Mouse (Mus musculus) CH12.LX (cell line): ENCODE results near the gene Gzmm. TPM values are rescaled to one million over a fixed set of nuclear protein-coding genes. Genes with fewer than 3 reads are reported as not detected.

Experiments
- DNase-seq: peaks from one replicate; pipeline ENCODE4 v3.0.0-alpha.2; 2013; ENCODE audit errors: extremely low read depth
- H3K27ac ChIP-seq: 2 replicates; pipeline ENCODE4 v1.5.1; 2012; ENCODE audit warnings: low read depth, mild to moderate bottlenecking, control low read depth, moderate library complexity; ENCODE audit not compliant: insufficient read depth
- H3K27me3 ChIP-seq: replicated peaks from 2 replicates; pipeline ENCODE3; 2012; ENCODE audit warnings: inconsistent platforms
- H3K36me3 ChIP-seq, 2 experiments: replicated peaks in 1 of 2; 2 replicates each; pipeline versions ENCODE3 to v1.6.1; 2012; ENCODE audit warnings: inconsistent platforms in 1 of 2, low read length in 1 of 2, mild to moderate bottlenecking in 1 of 2, mixed read lengths in 1 of 2, moderate library complexity in 1 of 2; ENCODE audit not compliant: control insufficient read depth in 1 of 2, insufficient read depth in 1 of 2
- H3K4me1 ChIP-seq, 2 experiments: 2 replicates each; pipeline ENCODE4 v1.6.1; 2012; ENCODE audit warnings: inconsistent platforms in 1 of 2, moderate library complexity in 1 of 2; ENCODE audit not compliant: insufficient read depth in 2 of 2, control insufficient read depth in 1 of 2
- H3K4me2 ChIP-seq: 2 replicates; pipeline ENCODE4 v1.6.1; 2012; ENCODE audit warnings: low read depth, mild to moderate bottlenecking, control low read depth; ENCODE audit not compliant: poor library complexity, insufficient read depth, severe bottlenecking
- H3K4me3 ChIP-seq, 3 experiments: fragments of 150-350 bp in 1 of 3; sonication (generic) in 1 of 3; replicated peaks in 1 of 3; 2 replicates each; pipeline versions ENCODE3 to v1.5.1; 2011 to 2012; ENCODE audit warnings: low read depth in 2 of 3, low read length in 2 of 3, mild to moderate bottlenecking in 2 of 3, moderate library complexity in 2 of 3, control low read depth in 1 of 3, improper control_type of control experiment in 1 of 3, inconsistent platforms in 1 of 3, mixed read lengths in 1 of 3; ENCODE audit not compliant: poor library complexity in 1 of 3
- H3K79me2 ChIP-seq: replicated peaks from 2 replicates; pipeline ENCODE4 v1.6.1; 2012; ENCODE audit warnings: mild to moderate bottlenecking, moderate library complexity; ENCODE audit not compliant: control insufficient read depth, poor library complexity, insufficient read depth, severe bottlenecking; ENCODE audit errors: extremely low read depth
- H3K9ac ChIP-seq: 2 replicates; pipeline ENCODE4 v1.6.1; 2012; ENCODE audit warnings: low read depth, mild to moderate bottlenecking, control low read depth, moderate library complexity; ENCODE audit not compliant: insufficient read depth
- H3K9me3 ChIP-seq: replicated peaks from 2 replicates; pipeline ENCODE3; 2012; ENCODE audit warnings: low read length, inconsistent platforms, mixed read lengths
- BHLHE40 ChIP-seq: IDR thresholded peaks from 2 replicates; pipeline ENCODE4 v1.6.1; 2011; ENCODE audit warnings: mild to moderate bottlenecking, low read depth, low read length, improper control_type of control experiment
- CHD1 ChIP-seq: IDR thresholded peaks from 2 replicates; pipeline ENCODE4 v1.6.1; 2012; ENCODE audit warnings: low read depth, low read length, improper control_type of control experiment, inconsistent platforms
- E2F4 ChIP-seq: IDR thresholded peaks from 2 replicates; pipeline ENCODE4 v1.6.1; 2011; ENCODE audit warnings: low read depth, low read length, improper control_type of control experiment; ENCODE audit not compliant: insufficient replicate concordance
- ELF1 ChIP-seq: IDR thresholded peaks from 2 replicates; pipeline ENCODE4 v1.6.1; 2014; ENCODE audit warnings: low read depth, mild to moderate bottlenecking, inconsistent platforms, low read length, improper control_type of control experiment
- IRF4 ChIP-seq: IDR thresholded peaks from 2 replicates; pipeline ENCODE4 v1.6.1; 2014; ENCODE audit warnings: low read depth, mild to moderate bottlenecking, inconsistent platforms, low read length, improper control_type of control experiment
- JUN ChIP-seq: IDR thresholded peaks from 2 replicates; pipeline ENCODE4 v1.6.1; 2011; ENCODE audit warnings: low read depth, mild to moderate bottlenecking, low read length, improper control_type of control experiment, moderate library complexity; ENCODE audit not compliant: insufficient read depth
- MAZ ChIP-seq: IDR thresholded peaks from 2 replicates; pipeline ENCODE4 v1.6.1; 2012; ENCODE audit warnings: low read depth, mild to moderate bottlenecking, inconsistent platforms, low read length, improper control_type of control experiment, moderate library complexity
- MEF2A ChIP-seq: IDR thresholded peaks from 2 replicates; pipeline ENCODE4 v1.6.1; 2014; ENCODE audit warnings: low read depth, mild to moderate bottlenecking, inconsistent platforms, low read length, improper control_type of control experiment, borderline replicate concordance
- MXI1 ChIP-seq: IDR thresholded peaks from 2 replicates; pipeline ENCODE4 v1.6.1; 2011; ENCODE audit warnings: mild to moderate bottlenecking, low read depth, low read length, improper control_type of control experiment
- MYC ChIP-seq: IDR thresholded peaks from 2 replicates; pipeline ENCODE4 v1.6.1; 2011; ENCODE audit warnings: low read depth, mild to moderate bottlenecking, improper control_type of control experiment, low read length
- NRF1 ChIP-seq: IDR thresholded peaks from 2 replicates; pipeline ENCODE4 v1.6.1; 2014; ENCODE audit warnings: low read depth, mild to moderate bottlenecking, inconsistent platforms, low read length, improper control_type of control experiment, moderate library complexity
- POLR2A ChIP-seq: IDR thresholded peaks from 2 replicates; pipeline ENCODE4 v1.6.1; 2011; ENCODE audit warnings: low read depth, mild to moderate bottlenecking, improper control_type of control experiment, low read length
- RAD21 ChIP-seq: IDR thresholded peaks from 2 replicates; pipeline ENCODE4 v1.6.1; 2011; ENCODE audit warnings: low read depth, mild to moderate bottlenecking, low read length, improper control_type of control experiment, moderate library complexity
- SMC3 ChIP-seq: IDR thresholded peaks from 2 replicates; pipeline ENCODE4 v1.6.1; 2011; ENCODE audit warnings: low read depth, low read length, improper control_type of control experiment
- TCF12 ChIP-seq: IDR thresholded peaks from 2 replicates; pipeline ENCODE4 v1.6.1; 2014; ENCODE audit warnings: low read depth, mild to moderate bottlenecking, inconsistent platforms, low read length, improper control_type of control experiment
- UBTF ChIP-seq: IDR thresholded peaks from 2 replicates; pipeline ENCODE4 v1.6.1; 2012; ENCODE audit warnings: low read depth, mild to moderate bottlenecking, inconsistent platforms, low read length, improper control_type of control experiment, moderate library complexity
- USF1 ChIP-seq: IDR thresholded peaks from 2 replicates; pipeline ENCODE4 v1.6.1; 2014; ENCODE audit warnings: low read depth, mild to moderate bottlenecking, inconsistent platforms, low read length, improper control_type of control experiment
- USF2 ChIP-seq: conservative IDR thresholded peaks from 2 replicates; pipeline ENCODE4 v1.6.1; 2011; ENCODE audit warnings: low read depth, low read length, improper control_type of control experiment
- ZC3H11A ChIP-seq: IDR thresholded peaks from 2 replicates; pipeline ENCODE4 v1.6.1; 2012; ENCODE audit warnings: low read depth, mild to moderate bottlenecking, inconsistent platforms, low read length, improper control_type of control experiment
- ZKSCAN1 ChIP-seq: IDR thresholded peaks from 2 replicates; pipeline ENCODE4 v1.6.1; 2012; ENCODE audit warnings: low read depth, inconsistent platforms, low read length, improper control_type of control experiment, borderline replicate concordance
- ZMIZ1 ChIP-seq: IDR thresholded peaks from 2 replicates; pipeline ENCODE4 v1.6.1; 2012; ENCODE audit warnings: low read depth, mild to moderate bottlenecking, inconsistent platforms, low read length, improper control_type of control experiment
- ZNF384 ChIP-seq: IDR thresholded peaks from 2 replicates; pipeline ENCODE4 v1.6.1; 2012; ENCODE audit warnings: low read depth, low read length, improper control_type of control experiment, inconsistent platforms
- dilution Hi-C: fragments of 300-500 bp; cut with MboI; formaldehyde crosslinking; loops from 2 replicates; pipeline ENCODE4 v1.14.3; 2020; ENCODE audit warnings: low sequenced_read_pairs; ENCODE audit not compliant: extremely low pct_unique_long_range_greater_than_20kb, extremely low pct_ligation_motif_present
- in situ Hi-C: fragments of 300-500 bp; cut with MboI; formaldehyde crosslinking; loops from 3 replicates; pipeline ENCODE4 v1.14.3; 2019; ENCODE audit warnings: low sequenced_read_pairs, low pct_ligation_motif_present, low pct_unique_long_range_greater_than_20kb, mixed read lengths
- polyA plus RNA-seq: library from polyadenylated mRNA; unstranded; fragments of >175 nt; gene quantifications from 2 replicates; pipeline ENCODE4 v1.2.1, GENCODE M21; 2012; ENCODE audit warnings: low read depth; ENCODE audit not compliant: insufficient read length
- total RNA-seq, 2 experiments: library from RNA; depleted of rRNA; stranded (reverse); fragments of 300-350 nt in 1 of 2; fragments of >200 nt in 1 of 2; gene quantifications; 2 replicates each; pipeline ENCODE4 v1.2.3; 2012 to 2014

Gene Gzmm
- total and polyA plus RNA-seq, 3 experiments: 0.17 to 0.73 (median 0.59) TPM

- 0 out of 2 replicates have a peak overlapping the region, but pooled peaks have one; percentile 97 for H3K9ac ChIP-seq
- peaks cover 47 to 64% of the 10 kb centered on the region in 2 experiments for H3K36me3 ChIP-seq
- no peak for DNase-seq
- dilution Hi-C loops: no loop called here
- TF ChIP-seq ZC3H11A (no peak), RAD21 (no peak), SMC3 (no peak), MAZ (no peak), MEF2A (no peak), MYC (no peak), UBTF (no peak), ZKSCAN1 (no peak)
- TF ChIP-seq, all 38 proteins: peak for 0
- Histone ChIP-seq H3K4me3 (no peak overlapping the region), H3K4me2 (no peak overlapping the region), H3K9me3 (no peaks in the 10 kb centered on the region), H3K4me1 (peaks cover 24 to 44% of the 10 kb centered on the region in 2 experiments), H3K27me3 (no peaks in the 10 kb centered on the region), H3K27ac (no peak overlapping the region), H3K79me2 (peaks cover 31% of the 10 kb centered on the region)
- in situ Hi-C loops: no loop called here
Observed at GRCm38 (mm10) chr10:79684770-79685600, 3.8 kb upstream of the Gzmm start.

- Histone ChIP-seq H3K4me1 (peaks cover 15 to 34% of the 10 kb centered on the region in 2 experiments), H3K4me3 (no peak overlapping the region), H3K9ac (no peak overlapping the region), H3K36me3 (peaks cover 47 to 64% of the 10 kb centered on the region in 2 experiments), H3K27me3 (no peaks in the 10 kb centered on the region), H3K27ac (no peak overlapping the region), H3K4me2 (no peak overlapping the region), H3K79me2 (peaks cover 31% of the 10 kb centered on the region), H3K9me3 (no peaks in the 10 kb centered on the region)
- dilution Hi-C loops: no loop called here
- TF ChIP-seq ZC3H11A (no peak), MXI1 (no peak), BHLHE40 (no peak), USF2 (no peak), SMC3 (no peak), USF1 (no peak), RAD21 (no peak), ZNF384 (no peak), UBTF (no peak), POLR2A (no peak), IRF4 (no peak), NRF1 (no peak), MAZ (no peak), ZMIZ1 (no peak), JUN (no peak), CHD1 (no peak), MEF2A (no peak), TCF12 (no peak), ELF1 (no peak), E2F4 (no peak)
- in situ Hi-C loops: no loop called here
- no peak for DNase-seq
Observed at GRCm38 (mm10) chr10:79686219-79686618, 2.6 kb upstream of the Gzmm start.
